Mouse (Mus musculus) forebrain, embryonic 10.5 days (tissue): ENCODE measurements around the gene Pum3. TPM values are rescaled to one million over a fixed set of nuclear protein-coding genes. Genes with fewer than 3 reads are reported as not detected.
A peak's percentile ranks its signal among the peaks of the same experiment; 100 is the strongest.
"Not testable (repeated sequence)": the region's sequence is repeated elsewhere in the genome, so short reads cannot be mapped to it uniquely, and the experiment has no call there.

ENCODE experiments used
- DNase-seq: peaks from one replicate; pipeline ENCODE4 v3.0.0-alpha.2; 2017; ENCODE audit warnings: low spot score; ENCODE audit errors: extremely low spot score
- H3K27ac ChIP-seq: fragments of 300-500 bp; sonication (generic); 2 replicates; pipeline ENCODE4 v1.5.1; 2016; ENCODE audit warnings: mild to moderate bottlenecking
- H3K27me3 ChIP-seq: fragments of 300-500 bp; sonication (generic); 2 replicates; pipeline ENCODE4 v1.6.1; 2016; ENCODE audit warnings: mild to moderate bottlenecking; ENCODE audit not compliant: poor library complexity, severe bottlenecking
- H3K36me3 ChIP-seq: fragments of 300-500 bp; sonication (generic); replicated peaks from 2 replicates; pipeline ENCODE4 v1.6.1; 2016; ENCODE audit warnings: mild to moderate bottlenecking, moderate library complexity
- H3K4me1 ChIP-seq: fragments of 300-500 bp; sonication (generic); 2 replicates; pipeline ENCODE4 v1.6.1; 2016
- H3K4me3 ChIP-seq: fragments of 300-500 bp; sonication (generic); 2 replicates; pipeline ENCODE4 v1.5.1; 2016; ENCODE audit warnings: mild to moderate bottlenecking, moderate library complexity
- H3K9me3 ChIP-seq: fragments of 300-500 bp; sonication (generic); 2 replicates; pipeline ENCODE4 v1.6.1; 2016; ENCODE audit warnings: mild to moderate bottlenecking, moderate library complexity
- WGBS: fragments of 180-500 bp; shearing (Covaris S2); methylation state at CpG from one replicate; pipeline ENCODE4 v1.1.7; 2016; 5-methylcytosine and 5-hydroxymethylcytosine counted together
- polyA plus RNA-seq: library from polyadenylated mRNA; unstranded; fragments of >200 nt; fragmentation: Nextera tagmentation; extraction: Ambion mirVana; gene quantifications from 2 replicates; pipeline ENCODE4 v1.2.1, GENCODE M21; 2016

Gene Pum3
- polyA plus RNA-seq, 1 experiment from 2014 or later = 97.2 TPM

GRCm38 (mm10) chr19:27416569-27416968, 13.1 kb downstream of the Pum3 start:
- no peak overlapping the region for H3K27ac ChIP-seq
- H3K9me3 ChIP-seq = no peaks in the 10 kb centered on the region
- H3K4me1 ChIP-seq = no peaks in the 10 kb centered on the region
- peak; percentile 42 for DNase-seq
- H3K27me3 ChIP-seq = no peaks in the 10 kb centered on the region
- H3K4me3 ChIP-seq = no peak overlapping the region
- peaks cover 96% of the 10 kb centered on the region for H3K36me3 ChIP-seq
- 74% methylated on average over 11 of the region's 11 CpGs for WGBS

- WGBS = 94% methylated on average over 4 of the region's 4 CpGs
- Histone ChIP-seq H3K27ac (no peak overlapping the region), H3K36me3 (peaks cover 81% of the 10 kb centered on the region), H3K4me1 (no peaks in the 10 kb centered on the region), H3K27me3 (no peaks in the 10 kb centered on the region), H3K9me3 (no peaks in the 10 kb centered on the region), H3K4me3 (no peak overlapping the region)
- DNase-seq = no peak
These were observed 18.3 kb downstream of the Pum3 start for GRCm38 (mm10) chr19:27411340-27411739.

GRCm38 (mm10) chr19:27410751-27411150, 18.9 kb downstream of the Pum3 start:
- H3K4me3 ChIP-seq = no peak overlapping the region
- no peaks in the 10 kb centered on the region for H3K9me3 ChIP-seq
- no peak overlapping the region for H3K27ac ChIP-seq
- H3K4me1 ChIP-seq = no peaks in the 10 kb centered on the region
- DNase-seq = no peak
- H3K27me3 ChIP-seq = no peaks in the 10 kb centered on the region
- WGBS = 94% methylated on average over 4 of the region's 4 CpGs
- H3K36me3 ChIP-seq = peaks cover 75% of the 10 kb centered on the region

- H3K4me1 ChIP-seq = no peaks in the 10 kb centered on the region
- no peak for DNase-seq
- no peaks in the 10 kb centered on the region for H3K27me3 ChIP-seq
- no peak overlapping the region for H3K4me3 ChIP-seq
- no peak overlapping the region for H3K27ac ChIP-seq
- no peaks in the 10 kb centered on the region for H3K9me3 ChIP-seq
- H3K36me3 ChIP-seq = peaks cover 65% of the 10 kb centered on the region
These were observed 19.8 kb downstream of the Pum3 start for GRCm38 (mm10) chr19:27409782-27410181.

- WGBS = 95% methylated on average over 4 of the region's 4 CpGs
- no peaks in the 10 kb centered on the region for H3K4me1 ChIP-seq
- H3K4me3 ChIP-seq = no peak overlapping the region
- no peaks in the 10 kb centered on the region for H3K9me3 ChIP-seq
- H3K36me3 ChIP-seq = peaks cover 60% of the 10 kb centered on the region
- DNase-seq = no peak
- no peak overlapping the region for H3K27ac ChIP-seq
- H3K27me3 ChIP-seq = no peaks in the 10 kb centered on the region
These were observed 20.4 kb downstream of the Pum3 start for GRCm38 (mm10) chr19:27409196-27409595.

GRCm38 (mm10) chr19:27397797-27398196, 31.8 kb downstream of the Pum3 start:
- Histone ChIP-seq H3K4me1 (no peaks in the 10 kb centered on the region), H3K4me3 (no peak overlapping the region), H3K27me3 (no peaks in the 10 kb centered on the region), H3K36me3 (peaks cover 93% of the 10 kb centered on the region), H3K27ac (no peak overlapping the region), H3K9me3 (no peaks in the 10 kb centered on the region)
- DNase-seq = no peak
- 94% methylated on average over 9 of the region's 9 CpGs for WGBS

- Histone ChIP-seq H3K4me3 (no peak overlapping the region), H3K36me3 (peaks cover 99% of the 10 kb centered on the region), H3K9me3 (no peaks in the 10 kb centered on the region), H3K4me1 (no peaks in the 10 kb centered on the region), H3K27me3 (no peaks in the 10 kb centered on the region), H3K27ac (no peak overlapping the region)
- no peak for DNase-seq
- 93% methylated on average over 5 of the region's 5 CpGs for WGBS
These were observed 32.4 kb downstream of the Pum3 start for GRCm38 (mm10) chr19:27397223-27397622.

GRCm38 (mm10) chr19:27396719-27397118, 32.9 kb downstream of the Pum3 start:
- no peaks in the 10 kb centered on the region for H3K9me3 ChIP-seq
- WGBS = 89% methylated on average over 2 of the region's 2 CpGs
- no peak overlapping the region for H3K4me3 ChIP-seq
- peaks cover 100% of the 10 kb centered on the region for H3K36me3 ChIP-seq
- H3K27ac ChIP-seq = no peak overlapping the region
- no peaks in the 10 kb centered on the region for H3K27me3 ChIP-seq
- H3K4me1 ChIP-seq = no peaks in the 10 kb centered on the region
- DNase-seq = no peak

GRCm38 (mm10) chr19:27395936-27396335, 33.7 kb downstream of the Pum3 start:
- WGBS = 95% methylated on average over 5 of the region's 5 CpGs
- Histone ChIP-seq H3K27ac (no peak overlapping the region), H3K4me1 (no peaks in the 10 kb centered on the region), H3K9me3 (no peaks in the 10 kb centered on the region), H3K4me3 (no peak overlapping the region), H3K27me3 (no peaks in the 10 kb centered on the region), H3K36me3 (peaks cover 100% of the 10 kb centered on the region)
- no peak for DNase-seq

GRCm38 (mm10) chr19:27395481-27395880, 34.1 kb downstream of the Pum3 start:
- Histone ChIP-seq H3K27me3 (no peaks in the 10 kb centered on the region), H3K27ac (no peak overlapping the region), H3K4me3 (no peak overlapping the region), H3K4me1 (no peaks in the 10 kb centered on the region), H3K36me3 (peaks cover 100% of the 10 kb centered on the region), H3K9me3 (no peaks in the 10 kb centered on the region)
- WGBS = 91% methylated on average over 8 of the region's 8 CpGs
- no peak for DNase-seq

GRCm38 (mm10) chr19:27394341-27394990, 35.2 kb downstream of the Pum3 start:
- 93% methylated on average over 7 of the region's 7 CpGs for WGBS
- peaks cover 100% of the 10 kb centered on the region for H3K36me3 ChIP-seq
- H3K4me3 ChIP-seq = no peak overlapping the region
- no peaks in the 10 kb centered on the region for H3K9me3 ChIP-seq
- no peak for DNase-seq
- no peak overlapping the region for H3K27ac ChIP-seq
- no peaks in the 10 kb centered on the region for H3K4me1 ChIP-seq
- no peaks in the 10 kb centered on the region for H3K27me3 ChIP-seq

- Histone ChIP-seq H3K27me3 (no peaks in the 10 kb centered on the region), H3K9me3 (no peaks in the 10 kb centered on the region), H3K27ac (no peak overlapping the region), H3K36me3 (peaks cover 100% of the 10 kb centered on the region), H3K4me3 (no peak overlapping the region), H3K4me1 (no peaks in the 10 kb centered on the region)
- 86% methylated on average over 2 of the region's 2 CpGs for WGBS
- no peak for DNase-seq
These were observed 37.2 kb downstream of the Pum3 start for GRCm38 (mm10) chr19:27392431-27392830.

- Histone ChIP-seq H3K4me3 (no peak overlapping the region), H3K27ac (no peak overlapping the region), H3K9me3 (no peaks in the 10 kb centered on the region), H3K27me3 (no peaks in the 10 kb centered on the region), H3K4me1 (no peaks in the 10 kb centered on the region), H3K36me3 (peaks cover 100% of the 10 kb centered on the region)
- WGBS = 96% methylated on average over 2 of the region's 2 CpGs
- DNase-seq = no peak
These were observed 38.3 kb downstream of the Pum3 start for GRCm38 (mm10) chr19:27391344-27391743.

GRCm38 (mm10) chr19:27389566-27389965, 40.1 kb downstream of the Pum3 start:
- WGBS = 88% methylated on average over 4 of the region's 4 CpGs
- H3K4me1 ChIP-seq, H3K27me3 ChIP-seq, H3K9me3 ChIP-seq, H3K4me3 ChIP-seq, H3K27ac ChIP-seq, DNase-seq: not testable (repeated sequence)
- peaks cover 100% of the 10 kb centered on the region for H3K36me3 ChIP-seq
